Mouse (Mus musculus) urinary bladder, postnatal 14 days (tissue): ENCODE data around the gene 1190007I07Rik.

ENCODE experiments used
- DNase-seq: peaks from one replicate; pipeline ENCODE4 v3.0.0; 2021; ENCODE audit warnings: low spot score

1190007I07Rik gene

DNA sequence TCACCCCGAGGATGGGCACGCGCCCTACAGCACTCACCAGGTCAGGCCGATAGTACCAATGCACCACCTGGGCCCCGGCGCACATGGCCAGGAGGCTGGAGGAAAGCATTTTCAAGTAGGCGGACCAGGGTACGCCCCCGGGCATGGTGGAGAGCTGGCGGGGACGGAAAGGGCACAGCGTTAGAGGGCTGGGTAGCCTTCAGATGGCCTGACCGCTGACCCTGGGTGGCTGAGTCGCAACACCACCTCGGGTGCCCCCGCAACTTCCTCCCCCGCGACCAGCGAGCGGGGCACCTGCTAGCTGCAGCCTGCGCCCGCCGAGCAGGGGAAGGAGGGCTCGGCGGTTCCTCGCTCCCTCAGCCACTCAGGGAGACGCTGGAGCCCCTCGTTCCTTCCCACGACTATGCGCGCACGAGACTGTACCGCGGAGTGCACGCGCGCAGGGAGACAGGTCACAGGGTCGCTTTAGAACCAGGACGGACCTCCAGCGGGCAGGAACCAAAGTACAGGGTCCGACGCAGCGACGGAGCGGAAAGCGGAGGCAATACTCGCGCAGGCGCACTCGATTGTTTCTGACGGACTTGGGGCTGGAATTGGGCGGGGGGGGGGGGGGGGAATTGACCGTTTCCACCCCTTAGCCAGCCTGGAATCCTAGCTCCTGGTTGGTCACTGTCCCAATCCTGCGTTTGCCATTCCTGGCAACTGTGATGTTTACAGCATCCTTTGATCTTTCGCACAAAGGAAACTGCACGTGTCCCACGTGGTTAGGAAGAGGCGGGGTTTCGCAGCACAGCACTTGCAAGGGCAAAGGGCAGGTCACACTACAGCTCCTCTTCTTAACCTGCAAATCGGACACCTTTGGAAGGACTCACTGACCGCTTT, at the start of gene 1190007I07Rik:
Gene 1190007I07Rik, minus strand, starts transcription at position 558 of the 882 bp plus-strand sequence.
- peak; percentile 91 for DNase-seq

DNA sequence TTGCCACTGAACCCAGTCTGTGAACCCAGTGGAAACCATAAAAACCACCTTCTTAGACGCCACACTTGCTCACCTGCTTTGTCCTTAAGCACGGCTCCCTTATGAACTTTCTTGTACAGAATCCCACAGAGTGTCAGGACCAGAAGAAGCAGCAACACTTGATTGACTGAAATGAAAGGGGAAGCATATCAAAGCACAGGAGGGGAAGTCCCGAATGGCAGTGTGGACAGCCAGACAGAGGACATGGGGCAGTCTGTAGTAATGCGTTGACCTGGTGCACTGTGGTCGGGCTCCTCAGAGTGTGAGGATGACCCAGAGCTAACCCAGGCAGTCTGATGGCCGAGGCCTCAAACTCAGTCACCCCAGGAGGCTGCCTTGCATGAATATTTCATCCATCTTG, 47.2 kb upstream of the 1190007I07Rik start:
- DNase-seq: no peak

DNA sequence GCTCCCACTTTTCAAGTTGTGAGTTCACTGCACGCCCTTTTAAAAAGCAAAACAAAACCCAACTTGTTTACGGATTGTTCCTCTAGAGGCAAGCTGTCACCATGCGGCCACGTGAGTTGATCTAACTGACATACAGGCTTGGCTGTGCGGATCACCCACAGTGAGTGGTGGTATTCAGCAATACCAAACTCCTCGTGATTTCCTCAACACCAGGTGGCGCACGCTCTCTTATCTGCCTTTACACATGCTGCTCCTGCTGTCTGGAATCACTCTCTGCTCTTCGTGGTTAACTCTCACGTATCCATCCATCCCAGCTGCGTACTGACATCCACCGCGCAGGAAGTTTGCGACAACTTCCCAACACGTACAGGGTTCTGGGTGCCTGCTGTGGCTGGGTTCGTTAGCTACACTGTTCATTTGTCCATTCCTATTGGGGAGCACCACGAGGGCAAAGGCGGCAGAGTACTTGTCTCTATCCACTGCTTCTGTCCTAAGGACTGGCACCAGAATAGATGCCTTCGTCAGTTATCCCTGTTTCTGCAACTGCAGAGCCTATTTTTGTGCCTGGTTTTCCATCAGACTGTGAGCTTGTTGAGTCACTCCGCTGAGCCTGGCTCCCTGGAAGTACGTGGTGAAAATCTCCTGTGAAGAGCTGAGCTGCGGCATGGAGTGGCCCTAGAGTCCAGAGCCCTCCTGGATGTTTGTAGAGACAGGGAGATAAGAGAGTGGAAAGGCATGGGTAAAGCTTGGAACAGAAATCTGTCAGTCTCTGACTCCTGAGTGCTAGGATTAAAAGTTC, 43.6 kb upstream of the 1190007I07Rik start:
- DNase-seq: peak; percentile 86

DNA sequence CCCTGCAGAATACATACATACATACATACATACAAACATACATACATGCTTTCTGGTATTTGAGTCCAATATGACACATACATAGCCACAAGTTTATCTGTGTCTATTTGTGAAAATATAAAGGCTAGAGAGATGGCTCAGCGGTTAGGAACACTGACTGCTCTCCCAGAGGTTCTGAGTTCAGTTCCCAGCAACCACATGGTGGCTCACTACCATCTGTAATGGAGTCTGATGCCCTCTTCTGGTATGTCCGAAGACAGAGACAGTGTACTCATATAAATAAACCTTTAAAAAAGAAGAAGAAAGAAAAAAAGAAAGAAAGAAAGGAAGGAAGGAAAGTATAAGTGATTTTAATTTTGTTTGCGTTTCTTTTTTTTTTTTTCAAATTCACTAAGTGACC, 42.9 kb upstream of the 1190007I07Rik start:
- no peak for DNase-seq

DNA sequence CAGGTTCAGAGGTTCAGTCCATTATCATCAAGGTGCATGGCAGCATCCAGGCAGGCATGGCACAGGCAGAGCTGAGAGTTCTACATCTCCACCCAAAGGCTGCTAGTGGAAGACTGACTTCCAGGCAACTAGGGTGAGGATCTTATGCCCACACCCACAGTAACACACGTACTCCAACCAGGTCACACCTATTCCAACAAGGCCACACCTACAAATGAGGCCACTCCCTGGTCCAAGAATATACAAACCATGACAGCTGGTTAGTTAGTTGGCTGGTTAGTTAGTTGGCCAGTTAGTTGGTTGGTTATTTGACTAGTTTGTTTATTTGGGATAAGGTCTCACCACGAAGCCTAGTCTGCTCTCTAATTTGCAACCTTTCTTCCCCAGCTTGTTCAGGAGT, 40.3 kb upstream of the 1190007I07Rik start:
- DNase-seq: no peak

DNA sequence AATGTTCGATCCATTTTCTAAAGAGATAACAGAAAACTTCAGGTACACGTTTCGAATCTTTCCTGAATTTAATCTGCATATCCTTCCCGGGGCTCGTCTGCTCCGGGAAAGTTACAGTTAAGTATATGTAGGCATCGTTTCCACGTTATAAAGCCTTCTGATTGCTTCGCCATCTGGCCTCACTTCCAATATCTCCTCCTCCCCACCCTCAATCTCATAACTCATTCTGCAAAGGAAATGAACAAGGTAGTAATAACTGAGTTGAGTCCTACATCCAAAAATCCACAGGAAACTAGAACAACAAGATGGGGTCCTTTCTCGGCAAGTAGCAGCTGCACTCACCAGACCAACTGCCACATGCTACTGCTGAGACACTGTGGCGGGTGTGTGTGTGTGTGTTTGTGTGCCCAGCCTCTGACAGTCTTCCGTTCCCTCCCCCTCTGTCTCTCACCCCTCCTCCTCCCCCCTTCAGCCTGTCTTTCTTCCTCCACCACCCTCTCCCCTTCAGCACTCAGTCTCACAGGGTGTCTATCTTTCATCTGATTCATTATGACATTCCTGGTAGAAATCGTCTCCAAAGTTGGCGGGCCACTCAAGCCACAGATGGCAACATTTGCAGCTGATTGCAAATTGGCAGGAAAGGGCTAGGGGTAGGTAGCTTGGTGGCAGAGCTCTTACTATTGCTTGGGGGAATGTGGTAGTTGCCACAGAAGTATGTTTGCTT, 39.4 kb upstream of the 1190007I07Rik start:
- DNase-seq: no peak

DNA sequence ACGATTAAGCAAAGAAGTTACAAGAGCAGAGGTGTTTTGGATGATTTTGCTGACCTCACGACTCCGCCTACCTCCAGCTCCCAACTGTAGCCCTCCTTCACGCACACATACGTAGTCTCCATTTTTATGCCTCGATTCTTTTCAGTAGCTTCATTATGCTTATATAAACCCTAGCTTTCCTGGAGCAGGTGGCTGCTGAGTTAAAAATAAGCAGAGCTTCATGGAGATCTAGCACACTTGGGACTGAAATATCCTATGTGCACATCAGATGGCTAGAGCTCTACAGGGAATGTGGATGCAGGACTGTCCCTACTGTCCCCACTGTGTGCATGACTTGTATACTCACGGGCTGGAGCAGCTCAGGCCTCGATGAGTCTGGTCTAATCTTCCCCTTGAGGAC, 38.8 kb upstream of the 1190007I07Rik start:
- no peak for DNase-seq

DNA sequence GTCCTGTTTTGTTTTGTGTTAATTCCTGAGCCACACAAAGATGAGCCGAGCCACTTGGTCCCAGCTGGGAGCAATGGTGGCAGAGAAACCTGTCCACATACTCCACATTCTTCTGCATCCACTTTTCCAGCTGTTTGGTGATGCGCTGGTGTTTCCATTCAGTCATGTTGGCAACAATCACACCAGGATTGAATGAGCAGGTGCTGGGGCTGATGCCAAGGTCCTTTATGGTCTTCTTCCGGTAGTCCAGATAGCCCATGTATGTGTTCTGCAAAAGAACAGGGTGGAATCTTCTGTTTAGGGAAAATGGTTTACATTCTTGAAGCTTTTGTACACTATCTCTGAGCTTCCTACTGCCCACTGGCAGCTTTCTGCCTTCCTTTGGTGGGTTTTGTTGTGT, 31.6 kb upstream of the 1190007I07Rik start:
- no peak for DNase-seq

DNA sequence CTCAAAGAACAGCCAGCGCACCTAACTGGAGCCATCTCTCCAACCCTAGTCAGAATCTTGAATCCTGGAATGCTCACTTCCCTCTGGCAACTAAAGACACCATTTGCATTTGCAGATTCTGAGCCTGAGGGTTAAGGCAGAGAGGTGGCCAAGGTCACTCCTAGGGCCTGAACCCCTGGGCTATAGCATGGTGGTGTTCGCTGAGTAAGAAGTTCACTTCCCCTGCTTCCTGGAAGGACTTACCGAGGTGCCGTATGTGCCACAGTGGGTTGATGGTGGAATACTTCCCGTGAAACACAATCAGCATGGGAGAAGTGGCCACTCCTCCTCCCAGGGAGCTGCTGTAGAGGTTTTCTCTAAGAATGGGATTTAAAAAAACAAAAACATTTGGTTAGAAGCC, 29.6 kb upstream of the 1190007I07Rik start:
- DNase-seq: no peak

DNA sequence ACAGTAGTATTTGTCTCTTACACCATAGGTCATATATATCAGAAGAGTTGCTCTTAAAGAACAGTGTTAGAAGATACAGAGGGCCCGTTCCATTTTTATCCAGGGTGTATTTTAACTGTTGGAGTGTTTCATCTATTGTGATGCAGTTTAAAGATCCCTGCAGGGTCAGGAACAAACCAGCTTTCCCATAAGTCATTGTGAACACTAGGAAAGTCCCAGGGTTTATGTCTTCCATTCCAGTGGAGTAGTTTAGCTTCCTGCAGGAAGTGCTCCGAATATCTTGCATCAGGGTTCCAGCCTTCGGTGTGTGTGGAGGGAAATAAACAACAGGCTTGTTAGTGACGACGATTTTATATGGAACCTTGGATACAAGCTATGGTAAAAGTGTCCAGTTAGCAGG, 28.2 kb upstream of the 1190007I07Rik start:
- DNase-seq: no peak

DNA sequence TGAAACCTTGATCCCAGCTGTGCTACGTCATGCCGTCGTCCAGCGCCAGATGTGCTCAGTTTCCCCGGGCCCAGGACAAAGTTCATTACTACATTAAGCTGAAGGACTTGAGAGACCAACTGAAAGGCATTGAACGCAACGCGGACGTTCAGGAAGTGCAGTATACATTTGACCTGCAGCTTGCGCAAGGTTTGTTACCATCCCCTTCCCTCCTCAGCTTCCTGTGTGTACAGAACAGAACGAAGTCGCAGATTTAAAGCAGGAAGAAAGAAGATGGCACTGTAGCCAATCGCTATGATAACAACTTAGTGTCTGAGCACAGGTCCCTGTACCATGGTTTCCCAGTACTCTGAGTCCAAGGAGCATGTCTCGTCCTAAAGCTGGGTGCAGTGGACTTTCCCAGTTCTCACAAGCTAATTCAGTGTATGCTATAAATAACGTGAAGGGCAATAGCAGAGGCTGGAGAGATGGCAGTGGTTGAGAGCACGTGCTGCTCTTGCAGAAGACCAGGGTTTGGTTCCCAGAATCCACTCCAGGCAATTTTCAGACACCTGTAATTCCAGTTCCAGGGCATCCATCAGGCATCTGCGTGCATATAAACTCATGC, 24.3 kb upstream of the 1190007I07Rik start:
- DNase-seq: no peak

DNA sequence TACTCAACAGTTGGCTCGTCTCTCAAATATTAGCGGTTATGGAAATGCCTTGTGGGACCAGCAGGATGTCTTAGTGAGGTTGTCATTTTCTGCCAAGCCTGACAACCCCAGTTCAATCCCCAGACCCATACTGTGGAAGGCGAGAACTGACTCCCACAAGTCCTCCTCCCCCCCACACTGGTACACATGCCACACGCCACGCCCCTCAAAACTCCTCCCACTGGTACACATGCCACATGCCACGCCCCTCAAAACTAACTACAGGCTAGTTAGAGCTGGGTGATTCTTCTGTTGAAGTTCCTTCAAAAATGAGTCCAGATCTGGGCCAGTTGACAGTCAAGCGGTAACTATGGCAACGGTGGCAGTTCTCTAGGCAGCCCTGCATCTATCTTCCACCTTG, 23.1 kb upstream of the 1190007I07Rik start:
- no peak for DNase-seq

DNA sequence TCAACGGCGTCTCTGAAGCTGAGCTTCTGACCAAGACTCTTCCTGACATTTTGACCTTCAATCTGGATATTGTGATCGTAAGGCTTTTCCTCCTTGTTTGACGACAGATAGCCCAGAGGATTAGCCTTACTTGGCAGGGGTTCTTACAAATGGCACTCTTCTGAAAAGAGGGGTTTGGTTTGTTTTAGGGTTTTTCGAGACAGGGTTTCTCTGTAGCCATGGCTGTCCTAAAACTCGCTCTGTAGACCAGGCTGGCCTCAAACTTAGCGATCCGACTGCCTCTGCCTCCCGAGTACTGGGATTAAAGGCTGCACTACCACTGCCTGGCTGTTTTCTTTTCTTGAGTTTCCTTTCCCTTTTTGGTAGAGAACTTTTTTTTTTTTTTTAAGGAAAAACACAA, 18.5 kb upstream of the 1190007I07Rik start:
- no peak for DNase-seq

DNA sequence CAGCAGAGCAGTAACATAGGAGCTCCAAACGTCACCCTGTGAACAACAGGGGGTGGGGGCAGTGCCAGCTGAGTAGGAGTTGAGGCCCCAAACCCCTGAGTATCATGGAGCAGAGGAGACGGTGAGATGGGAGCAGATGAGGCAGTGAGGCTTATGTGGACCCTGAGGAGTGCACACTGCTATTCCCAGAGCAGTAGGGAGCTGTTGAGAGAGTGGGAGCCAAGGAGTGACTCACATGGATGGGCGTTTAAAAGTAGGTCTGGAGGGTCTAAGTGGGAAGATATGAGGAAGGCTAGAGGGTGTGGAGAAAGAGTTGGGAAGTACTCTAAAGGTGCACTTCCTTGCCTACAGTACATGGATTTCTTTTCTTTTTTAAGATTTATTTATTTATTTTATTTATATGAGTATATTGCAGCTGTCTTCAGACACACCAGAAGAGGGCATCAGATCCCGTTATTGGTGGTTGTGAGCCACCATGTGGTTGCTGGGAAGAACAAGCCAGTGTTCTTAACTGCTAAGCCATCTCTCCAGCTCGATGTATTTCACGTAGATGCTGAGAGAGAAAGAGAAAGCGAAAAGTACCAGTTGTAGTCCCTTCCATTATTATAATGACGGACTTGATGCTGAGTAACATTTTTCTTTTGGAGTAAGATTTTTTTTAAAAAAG, 16.1 kb upstream of the 1190007I07Rik start:
- no peak for DNase-seq

DNA sequence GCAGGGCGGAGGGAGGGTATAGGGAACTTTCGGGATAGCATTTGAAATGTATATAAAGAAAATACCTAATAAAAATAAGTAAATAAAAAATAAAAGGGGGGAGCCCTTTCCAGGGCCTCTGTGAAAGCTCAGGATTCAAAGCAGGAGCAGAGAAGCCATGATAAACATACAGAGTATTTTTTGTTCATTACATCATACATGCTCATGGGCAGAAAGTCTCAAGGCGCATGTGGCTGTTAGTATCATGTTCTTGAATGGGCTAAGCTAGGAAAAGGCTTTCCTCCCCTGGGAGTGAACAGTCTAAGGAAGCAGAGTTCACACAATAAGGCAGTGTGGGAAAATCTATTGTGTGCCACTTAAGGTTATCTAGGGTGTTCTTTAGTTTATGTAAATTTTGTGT, 13.3 kb upstream of the 1190007I07Rik start:
- no peak for DNase-seq

DNA sequence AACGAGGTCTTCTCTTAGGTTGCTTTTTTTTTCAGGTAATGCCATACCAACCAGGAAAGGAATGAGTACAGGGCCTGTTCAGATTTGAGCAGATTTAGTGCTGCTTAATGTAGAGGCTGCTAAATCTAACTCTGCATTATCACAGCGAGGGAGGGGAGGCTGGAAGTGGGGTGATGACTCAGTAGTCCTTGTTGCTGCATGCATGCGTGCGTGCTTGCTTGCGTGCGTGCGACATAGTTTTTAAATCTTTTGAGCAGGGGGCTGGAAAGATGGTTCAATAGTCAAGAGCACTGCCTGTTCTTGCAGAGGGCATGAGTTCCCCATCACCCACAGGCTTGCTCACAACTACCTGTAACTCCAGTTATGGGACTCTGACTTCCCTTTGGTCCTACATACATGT, 11.3 kb upstream of the 1190007I07Rik start:
- no peak for DNase-seq

DNA sequence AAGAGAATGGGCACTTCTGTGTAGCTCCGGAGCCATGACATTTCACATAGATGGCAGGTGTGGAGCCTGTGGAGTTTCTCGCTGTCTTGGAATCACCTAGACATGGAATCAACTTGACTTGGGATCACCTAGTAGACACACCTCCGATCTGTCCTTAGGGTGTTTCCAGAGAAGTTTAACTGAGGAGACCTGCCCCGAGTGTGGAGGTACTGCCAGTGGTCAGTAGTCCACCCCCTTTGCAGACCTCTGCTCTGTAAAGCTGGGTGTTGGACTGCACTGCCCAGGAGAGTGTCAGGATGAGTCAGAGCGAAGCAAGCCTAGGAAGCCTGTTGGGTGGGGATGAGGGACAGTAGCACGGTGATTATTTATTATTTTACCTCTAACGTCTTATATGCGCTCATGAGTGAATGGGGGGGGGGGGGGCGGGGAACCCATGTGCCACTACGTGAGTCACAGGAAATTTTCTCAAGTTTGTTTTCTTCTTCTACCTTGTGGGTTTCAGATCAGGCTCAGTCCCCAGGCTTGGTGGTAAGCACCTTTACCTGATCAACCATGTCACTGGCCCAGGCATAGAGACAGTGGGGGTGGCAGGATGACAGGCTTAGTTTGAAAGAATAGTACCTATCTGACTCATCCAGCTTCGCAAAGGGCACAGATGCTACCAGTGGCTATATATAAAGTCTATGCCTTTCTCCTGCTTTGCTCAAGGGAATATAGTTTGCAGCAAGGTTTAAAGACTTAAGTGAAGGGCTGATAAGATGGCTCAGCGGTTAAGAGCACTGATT, 9.7 kb upstream of the 1190007I07Rik start:
- DNase-seq: no peak

DNA sequence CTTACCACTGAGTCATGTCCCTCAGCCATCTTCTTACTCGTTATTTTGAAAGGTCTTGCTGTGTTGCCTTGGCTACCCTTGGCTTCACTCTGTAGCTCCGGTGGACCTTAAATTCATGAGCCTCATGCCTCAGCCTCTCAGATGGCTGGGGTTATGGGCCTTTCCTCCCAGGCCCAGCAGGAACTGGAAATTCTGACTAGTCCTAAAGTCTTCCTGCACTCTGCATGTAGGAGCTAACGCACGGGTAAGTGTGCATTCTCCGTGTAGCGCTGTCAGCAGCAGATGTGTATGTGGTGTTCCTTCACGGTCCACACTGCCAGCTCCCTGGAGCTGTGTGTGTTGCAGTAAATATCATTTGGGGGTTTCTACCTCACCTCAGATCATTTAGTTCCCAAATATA, 8.1 kb upstream of the 1190007I07Rik start:
- DNase-seq: no peak

DNA sequence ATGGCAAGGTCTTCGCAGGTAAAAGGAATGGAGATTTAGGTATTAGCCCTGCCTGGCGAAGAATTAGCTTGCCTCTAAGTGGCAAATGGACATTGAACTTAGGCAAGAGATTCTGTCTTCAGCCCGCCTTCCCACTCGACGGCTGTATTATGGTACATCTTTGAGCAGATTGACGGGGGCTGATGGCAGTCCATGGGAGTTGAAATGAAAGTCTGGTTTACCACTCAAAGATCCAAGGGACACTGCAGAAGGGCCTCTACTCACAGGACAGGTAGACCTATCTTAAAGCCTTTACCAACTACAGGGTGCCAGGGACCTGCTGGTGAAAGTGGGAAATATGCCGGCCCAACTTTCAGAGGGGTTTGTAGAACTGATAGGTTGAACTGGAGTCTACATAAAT, 7.5 kb upstream of the 1190007I07Rik start:
- no peak for DNase-seq

DNA sequence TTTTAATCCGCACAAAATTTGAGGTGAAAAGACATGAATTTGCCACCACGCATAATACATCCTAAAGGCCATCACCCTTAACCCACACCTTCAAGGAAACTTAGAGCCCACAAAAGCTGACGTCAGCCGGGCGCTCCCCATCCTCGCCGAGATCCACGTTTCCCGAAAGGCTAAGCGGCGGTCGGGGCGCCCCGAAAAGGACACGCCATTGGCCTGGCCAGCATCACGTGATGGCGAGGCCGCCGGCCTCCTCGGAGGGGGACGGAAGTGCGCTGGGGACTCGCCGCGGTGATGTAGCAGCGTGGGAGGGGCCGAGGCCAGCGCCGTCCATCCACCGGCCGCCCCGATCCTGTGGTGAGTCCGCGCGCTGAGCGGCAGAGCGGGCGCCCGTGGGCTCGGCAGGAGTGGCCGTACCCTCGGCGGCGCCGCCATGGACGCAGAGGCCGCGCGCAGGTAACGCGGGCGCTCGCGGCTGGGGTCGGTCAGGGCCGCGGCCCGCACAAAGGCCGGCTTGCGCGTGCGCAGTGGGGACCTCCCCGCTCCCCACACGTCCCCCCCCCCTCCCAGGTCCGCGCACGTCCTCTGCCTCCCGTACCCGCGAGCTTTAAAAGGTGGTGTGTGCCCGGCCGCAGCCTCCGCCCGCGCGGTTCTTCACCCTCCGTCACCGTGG, 6.7 kb upstream of the 1190007I07Rik start, which contains the start of gene Tdg:
Gene Tdg, plus strand, starts transcription at position 243 of the 670 bp plus-strand sequence.
- peak; percentile 92 for DNase-seq
